8 mouse cellular contexts compared by ENCODE assay signal in genomic region chr9:25150791-25151610, GRCm38 (mm10). TPM values are rescaled to one million over a fixed set of nuclear protein-coding genes. Genes with fewer than 3 reads are reported as not detected.
A peak's percentile ranks its signal among the peaks of the same experiment; 100 is the strongest.
DNase-seq lines count a peak whose midpoint lies in the region; ATAC-seq and TF ChIP-seq lines count a peak whose summit lies in the region.

No protein-coding gene starts in this region.

- H3K27ac ChIP-seq in intestine, embryonic 15.5 days: peak overlapping the region; percentile 100
- peak overlapping the region; percentile 100 for H3K27ac ChIP-seq in liver, embryonic 12.5 days
- peak overlapping the region; percentile 99 for H3K27ac ChIP-seq in stomach, postnatal 0 days (replicated peaks)

- peak; percentile 54 for DNase-seq in cerebellum, adult 11 months
- DNase-seq in cerebellum, adult 9-10 months: no peak
- DNase-seq in c-Kit-negative CD71-positive TER-119-positive erythroid progenitor cells, embryonic 14.5 days (ENCODE audit: low read depth, low spot score): peak; percentile 61
- peak; percentile 19 for DNase-seq in forelimb bud, embryonic 11.5 days (ENCODE audit: low read depth, low spot score)
- peak; percentile 12 to 46 for DNase-seq in monocyte, adult 2 months (ENCODE audit: low read depth in 1 of 2, low spot score in 2 of 2)
- DNase-seq in stomach, postnatal 0 days (ENCODE audit: low spot score): peak; percentile 86

- no peaks in the 10 kb centered on the region for H3K36me3 ChIP-seq in intestine, embryonic 15.5 days
- H3K36me3 ChIP-seq in liver, embryonic 12.5 days: peaks cover 6% of the 10 kb centered on the region; the same call in 1 of the 2 replicates
- H3K36me3 ChIP-seq in stomach, postnatal 0 days (ENCODE audit: control insufficient read depth, insufficient read depth, low read length): no peaks in the 10 kb centered on the region; the same call in 1 of the 2 replicates

- peak overlapping the region; percentile 82 for H3K4me3 ChIP-seq in intestine, embryonic 15.5 days (replicated peaks)
- H3K4me3 ChIP-seq in liver, embryonic 12.5 days: peak overlapping the region; percentile 94
- H3K4me3 ChIP-seq in stomach, postnatal 0 days (ENCODE audit: low read depth, low read length): peak overlapping the region; percentile 86

- peak; percentile 85 for ATAC-seq in intestine, embryonic 15.5 days
- ATAC-seq in liver, embryonic 12.5 days: peak; percentile 69
- peak; percentile 77 for ATAC-seq in stomach, postnatal 0 days (ENCODE audit: low FRiP score, low TSS enrichment)

- TF ChIP-seq EP300 in stomach, postnatal 0 days (optimal IDR thresholded peaks at IDR 0.05): no peak

- no peaks in the 10 kb centered on the region for H3K9me3 ChIP-seq in intestine, embryonic 15.5 days
- no peaks in the 10 kb centered on the region for H3K9me3 ChIP-seq in liver, embryonic 12.5 days (replicated peaks)
- H3K9me3 ChIP-seq in stomach, postnatal 0 days (ENCODE audit: control insufficient read depth, low read length): no peaks in the 10 kb centered on the region

- under 1% methylated on average over 72 of the region's 73 CpGs for WGBS in intestine, embryonic 15.5 days
- 0% methylated on average over 73 of the region's 73 CpGs for WGBS in liver, embryonic 12.5 days (ENCODE audit: insufficient replicate concordance)
- WGBS in stomach, postnatal 0 days: under 1% methylated on average over 70 of the region's 73 CpGs

- no peaks in the 10 kb centered on the region for H3K27me3 ChIP-seq in intestine, embryonic 15.5 days (replicated peaks)
- H3K27me3 ChIP-seq in liver, embryonic 12.5 days (replicated peaks): no peaks in the 10 kb centered on the region
- no peaks in the 10 kb centered on the region for H3K27me3 ChIP-seq in stomach, postnatal 0 days (ENCODE audit: control insufficient read depth, insufficient read depth, low read length)

- TF ChIP-seq CTCF in stomach, postnatal 0 days (IDR thresholded peaks at IDR 0.05; ENCODE audit: low read depth): no peak

- H3K9ac ChIP-seq in intestine, embryonic 15.5 days: peak overlapping the region; percentile 90
- peak overlapping the region; percentile 97 for H3K9ac ChIP-seq in liver, embryonic 12.5 days
- peak overlapping the region; percentile 89 for H3K9ac ChIP-seq in stomach, postnatal 0 days (ENCODE audit: low read length)

- H3K4me2 ChIP-seq in intestine, embryonic 15.5 days (replicated peaks): peak overlapping the region; percentile 57
- H3K4me2 ChIP-seq in liver, embryonic 12.5 days: peak overlapping the region; percentile 72
- H3K4me2 ChIP-seq in stomach, postnatal 0 days (replicated peaks; ENCODE audit: low read depth): peak overlapping the region; percentile 80

- no peaks in the 10 kb centered on the region for H3K4me1 ChIP-seq in intestine, embryonic 15.5 days (replicated peaks)
- peaks cover 38% of the 10 kb centered on the region for H3K4me1 ChIP-seq in liver, embryonic 12.5 days
- H3K4me1 ChIP-seq in stomach, postnatal 0 days (replicated peaks; ENCODE audit: control insufficient read depth, insufficient read depth): peaks cover 8% of the 10 kb centered on the region; the same call in 1 of the 2 replicates

RNA-seq across cellular contexts. Expression of gene Herpud2, which starts 0.6 kb away (rescaled TPM):
- 27.2 TPM in 2 replicates for polyA plus RNA-seq in intestine, embryonic 15.5 days (2015; fragmentation: Nextera tagmentation; extraction: Ambion mirVana)
- polyA plus RNA-seq in liver, embryonic 12.5 days (2016; fragmentation: Nextera tagmentation; extraction: Ambion mirVana): 24.7 and 24.9 TPM in 2 replicates
- 24.3 and 25.8 TPM in 2 replicates for polyA plus RNA-seq in stomach, postnatal 0 days (2015; fragmentation: Nextera tagmentation; extraction: Ambion mirVana)
